Mouse (Mus musculus) left cerebral cortex, postnatal 25 days (tissue): ENCODE measurements around the gene Col28a1. TPM values are rescaled to one million over a fixed set of nuclear protein-coding genes. Genes with fewer than 3 reads are reported as not detected.
A peak's percentile ranks its signal among the peaks of the same experiment; 100 is the strongest.

ENCODE experiments used
- DNase-seq, 2 experiments: peaks; one replicate each; pipeline ENCODE4 v3.0.0; 2022; ENCODE audit warnings: low spot score in 2 of 2, mixed read lengths in 1 of 2
- intact Hi-C: fragments of 180-260 bp; cut with DNase I; formaldehyde crosslinking; loops from one replicate; pipeline ENCODE4 v1.15.1; 2025
- total RNA-seq, 2 experiments: library from RNA; stranded (reverse); gene quantifications; 2 replicates each; pipeline ENCODE4 v1.2.3; 2021

The Col28a1 gene
- total RNA-seq, 2 experiments from 2014 or later, result 0.60 to 0.76 TPM

DNA sequence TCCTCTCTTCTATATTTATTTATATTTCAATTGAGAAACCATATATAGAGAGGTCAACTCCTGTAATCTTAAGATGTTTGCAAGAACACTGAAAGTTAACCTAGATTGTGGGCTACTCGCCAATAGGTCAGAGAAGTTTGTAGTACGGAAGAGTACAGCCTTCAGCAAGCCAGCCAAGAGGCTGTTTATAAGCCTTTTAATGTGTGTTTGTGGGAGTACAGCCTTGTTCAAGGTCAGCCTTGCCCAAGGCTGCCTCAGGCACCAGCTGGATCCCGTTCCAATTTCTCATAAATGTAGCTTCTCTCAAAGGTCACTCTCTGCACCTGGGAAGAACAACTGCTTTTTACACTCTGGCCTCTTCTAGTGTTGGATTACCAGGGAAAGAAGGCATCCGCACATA lies 146.0 kb downstream of the Col28a1 start:
- intact Hi-C loops, result no loop called here
- DNase-seq, result no peak

DNA sequence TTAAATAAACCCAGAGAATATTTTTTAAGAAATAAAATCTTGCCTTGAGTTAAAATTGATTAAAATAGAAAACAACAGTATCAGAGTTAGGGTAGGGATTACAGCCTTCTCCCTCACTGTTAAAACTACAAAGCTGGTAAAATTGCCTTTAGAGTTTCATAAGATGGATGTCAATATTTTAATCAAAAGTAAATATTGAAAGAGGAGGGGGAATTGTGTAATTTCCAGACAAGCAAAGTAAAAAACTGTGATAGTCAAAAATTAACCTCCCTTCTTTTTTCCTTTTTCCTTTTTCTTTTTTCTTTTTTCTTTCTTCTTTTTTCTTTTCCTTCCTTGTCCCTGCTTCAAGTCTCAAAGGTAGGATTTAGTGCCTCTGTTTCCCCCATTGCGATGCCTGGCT lies 146.6 kb downstream of the Col28a1 start:
- intact Hi-C loops, result no loop called here
- no peak for DNase-seq

DNA sequence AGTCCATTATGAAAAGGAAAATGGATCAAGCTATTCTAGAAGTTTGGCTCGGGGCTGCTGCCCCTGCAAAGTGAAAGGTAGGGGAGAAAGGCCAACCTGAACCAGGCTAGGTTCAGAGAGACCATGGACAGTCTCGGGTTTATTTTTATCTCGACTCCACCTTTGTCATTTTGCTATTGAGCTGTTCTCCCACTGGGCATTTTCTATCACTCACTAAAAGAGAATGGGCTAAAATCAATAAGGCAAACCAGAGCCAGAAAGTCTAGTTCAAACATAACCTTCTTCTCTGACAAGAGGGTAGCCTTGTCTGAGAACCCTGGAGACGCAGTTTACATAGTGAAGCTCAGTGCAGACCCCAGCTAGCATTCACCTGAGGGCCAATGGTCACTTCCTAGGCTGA lies 163.7 kb downstream of the Col28a1 start:
- DNase-seq, result no peak
- intact Hi-C loops, result no loop called here

DNA sequence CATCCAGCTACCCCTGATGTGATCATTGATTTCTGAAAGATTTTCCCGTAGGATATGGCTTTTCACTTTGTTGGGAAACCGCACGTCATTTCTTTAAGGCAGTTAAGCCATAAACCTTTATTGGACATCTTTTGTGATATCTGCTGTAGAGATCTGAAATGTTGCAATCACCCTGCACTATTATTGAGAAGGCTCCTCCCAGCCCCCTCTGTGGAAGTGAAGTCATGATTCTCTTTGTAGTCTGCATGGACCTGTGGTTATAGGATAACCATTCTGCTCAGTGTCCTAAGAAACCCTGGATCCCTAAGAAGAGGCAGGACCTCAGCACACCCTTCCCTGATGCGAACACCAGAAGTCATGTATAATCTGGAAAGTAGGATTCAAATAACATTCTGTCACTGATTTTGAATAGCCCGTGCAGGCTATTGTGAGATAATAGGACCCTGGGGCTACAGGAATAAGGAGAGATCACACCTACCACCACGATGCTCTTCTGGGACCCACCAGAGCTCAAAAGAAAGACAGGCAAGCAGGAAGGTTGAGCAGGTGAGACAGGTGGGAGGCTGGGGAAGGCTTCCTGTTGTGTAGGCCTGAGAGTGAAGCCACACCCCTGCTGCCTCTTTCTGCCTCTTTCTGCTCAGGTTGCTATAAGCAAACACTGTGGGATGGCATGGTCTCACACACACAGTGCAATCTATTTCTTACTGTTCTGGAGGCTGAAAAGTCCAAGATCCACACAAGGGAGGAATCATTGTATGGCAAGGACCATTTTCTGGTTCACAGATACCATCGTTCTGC lies 166.9 kb downstream of the Col28a1 start:
- no peak for DNase-seq
- intact Hi-C loops, result no loop called here

DNA sequence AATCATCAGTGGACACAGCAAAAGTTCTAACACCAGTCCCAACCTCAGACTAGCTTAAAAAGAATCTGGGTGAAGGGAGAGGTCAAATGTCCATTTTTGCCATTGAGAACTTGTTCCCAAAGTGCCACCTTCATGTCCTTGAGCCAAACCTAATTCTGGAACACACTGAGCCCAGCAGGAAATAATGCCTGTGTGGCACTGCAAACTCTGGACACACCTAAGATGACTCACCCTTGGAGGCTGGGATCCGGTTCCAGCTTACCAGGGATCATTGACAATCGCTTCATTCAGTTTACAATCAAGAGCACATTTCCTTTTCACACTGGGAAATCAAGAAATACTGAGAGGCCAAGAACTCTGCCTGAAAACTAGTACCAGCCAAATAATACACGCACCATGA lies 168.9 kb downstream of the Col28a1 start:
- intact Hi-C loops, result no loop called here
- DNase-seq, result no peak

DNA sequence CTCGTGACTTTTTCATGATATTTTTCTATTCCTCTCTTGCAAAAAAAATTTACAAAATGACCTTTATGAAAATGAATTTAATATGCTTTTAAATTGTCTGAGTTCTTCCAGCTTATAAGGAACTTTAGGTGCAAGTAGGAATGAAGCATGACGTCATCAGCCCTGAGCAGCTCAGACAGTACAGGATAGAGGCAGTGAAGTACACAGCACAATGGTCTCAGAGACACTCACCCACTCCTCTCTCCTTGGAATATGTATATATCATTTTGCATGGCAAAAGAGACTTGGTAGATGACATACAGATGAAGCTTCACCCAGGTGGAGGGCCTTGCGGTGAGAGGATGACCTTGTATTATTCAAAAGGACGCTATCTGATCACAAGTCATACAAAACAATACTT lies 197.7 kb downstream of the Col28a1 start:
- intact Hi-C loops, result no loop called here
- no peak for DNase-seq

DNA sequence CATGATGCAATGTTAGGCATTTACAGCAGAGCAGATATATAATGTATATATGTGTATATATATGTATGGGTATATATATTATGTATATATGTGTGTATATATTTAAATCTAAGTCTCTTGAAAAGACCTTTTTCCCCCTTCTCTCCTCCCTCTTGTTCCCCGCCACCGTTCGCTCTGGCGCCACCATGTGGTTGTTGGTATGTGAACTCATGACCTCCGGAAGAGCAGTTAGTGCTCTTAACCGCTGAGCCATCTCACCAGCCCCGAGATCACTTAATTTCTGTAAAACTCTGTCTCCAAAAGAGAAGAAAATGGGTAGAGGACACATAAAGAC lies 208.8 kb downstream of the Col28a1 start:
- intact Hi-C loops, result loop anchor here (2.0 kb wide), 1 partner anchor 251 kb away; no protein-coding TSS in a partner anchor
- no peak for DNase-seq

DNA sequence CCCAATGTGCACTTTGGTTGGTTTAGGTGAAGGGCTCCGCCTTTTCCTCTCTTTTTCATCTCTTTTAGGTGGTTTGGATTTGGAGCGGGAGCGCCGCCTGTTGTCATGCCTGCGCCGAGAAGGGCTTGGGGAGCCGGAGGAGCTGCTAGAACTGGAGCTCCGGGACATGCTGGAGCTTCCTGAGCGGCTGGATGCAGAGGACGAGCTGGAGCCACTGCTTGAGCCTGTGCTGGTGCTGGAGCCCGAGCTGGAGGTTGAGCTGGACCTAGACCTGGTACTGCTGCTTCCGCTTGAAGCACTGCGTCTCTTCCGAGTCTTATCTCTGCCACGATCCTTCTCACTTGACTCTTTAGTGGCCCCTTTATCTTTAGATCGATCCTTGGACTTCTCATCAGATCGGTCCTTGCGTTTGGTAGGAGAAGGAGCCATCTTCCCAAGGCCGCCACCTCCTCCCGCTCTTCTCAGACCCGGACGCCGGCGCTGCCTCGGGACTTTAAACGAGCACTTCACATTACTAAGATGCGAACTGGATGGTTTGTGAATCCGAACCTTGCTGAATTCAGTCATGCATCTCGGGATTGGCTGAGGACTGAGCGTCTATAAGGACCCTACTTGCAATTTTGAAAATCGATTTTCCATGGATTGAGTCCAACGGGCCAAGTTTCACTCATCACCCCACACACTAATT lies 209.3 kb downstream of the Col28a1 start:
- peak in 1 of 2 experiments; percentile 11 for DNase-seq
- intact Hi-C loops, result loop anchor here (2.0 kb wide), 1 partner anchor 250 kb away; no protein-coding TSS in a partner anchor

DNA sequence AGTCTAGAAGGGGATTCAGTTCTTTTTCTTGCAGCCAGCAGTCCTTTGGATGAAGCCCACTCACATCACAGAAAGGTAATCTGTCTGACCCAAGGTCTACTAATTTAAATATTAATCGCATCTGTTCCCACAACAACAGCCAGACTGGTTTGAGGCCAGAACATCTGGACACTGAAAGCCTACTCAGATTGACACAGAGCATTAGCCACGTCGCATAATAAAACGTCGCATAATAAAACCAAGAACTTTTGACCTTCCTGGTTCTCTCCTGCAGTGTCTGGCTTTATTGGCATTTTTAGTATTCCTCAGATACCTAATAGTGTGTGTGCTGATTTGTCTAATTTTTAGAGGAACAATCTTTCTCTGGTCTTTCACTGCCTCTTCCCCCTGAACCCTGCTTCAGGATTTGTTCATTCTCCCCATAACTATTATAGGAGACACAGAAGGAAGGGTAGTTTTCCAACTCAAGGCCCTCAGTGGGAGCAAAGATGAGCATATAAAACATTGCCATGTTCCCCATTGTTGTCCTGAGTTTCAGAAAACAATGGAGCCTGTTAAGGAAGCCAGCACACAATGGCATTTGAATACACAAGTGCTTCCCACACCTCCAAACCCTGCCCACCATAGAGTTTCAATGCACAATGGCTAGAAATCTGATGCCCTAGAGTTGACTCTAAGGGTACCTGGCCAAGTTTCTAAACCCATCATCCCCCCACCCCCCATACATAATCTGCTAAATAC lies 221.2 kb downstream of the Col28a1 start:
- intact Hi-C loops, result no loop called here
- DNase-seq, result no peak

DNA sequence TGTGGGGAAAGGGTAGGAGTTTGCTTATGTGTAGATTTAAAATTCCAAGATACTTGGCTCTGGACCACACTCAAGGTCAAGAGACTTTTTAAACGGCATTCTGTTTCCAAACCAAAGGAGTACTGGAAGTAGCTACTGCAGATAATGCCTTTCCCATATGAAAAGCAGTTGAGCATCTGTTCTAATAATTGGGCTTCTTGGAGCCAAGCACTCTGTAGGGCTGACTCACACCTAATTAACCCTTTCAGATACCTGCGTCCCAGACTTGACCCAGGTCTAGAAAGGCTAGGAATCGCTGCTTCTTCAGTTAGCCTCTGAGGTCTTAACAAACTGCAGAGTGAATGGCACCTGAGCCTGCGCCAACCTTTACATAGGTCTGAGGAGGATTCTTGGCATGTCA lies 223.0 kb downstream of the Col28a1 start:
- DNase-seq, result no peak
- intact Hi-C loops, result no loop called here

DNA sequence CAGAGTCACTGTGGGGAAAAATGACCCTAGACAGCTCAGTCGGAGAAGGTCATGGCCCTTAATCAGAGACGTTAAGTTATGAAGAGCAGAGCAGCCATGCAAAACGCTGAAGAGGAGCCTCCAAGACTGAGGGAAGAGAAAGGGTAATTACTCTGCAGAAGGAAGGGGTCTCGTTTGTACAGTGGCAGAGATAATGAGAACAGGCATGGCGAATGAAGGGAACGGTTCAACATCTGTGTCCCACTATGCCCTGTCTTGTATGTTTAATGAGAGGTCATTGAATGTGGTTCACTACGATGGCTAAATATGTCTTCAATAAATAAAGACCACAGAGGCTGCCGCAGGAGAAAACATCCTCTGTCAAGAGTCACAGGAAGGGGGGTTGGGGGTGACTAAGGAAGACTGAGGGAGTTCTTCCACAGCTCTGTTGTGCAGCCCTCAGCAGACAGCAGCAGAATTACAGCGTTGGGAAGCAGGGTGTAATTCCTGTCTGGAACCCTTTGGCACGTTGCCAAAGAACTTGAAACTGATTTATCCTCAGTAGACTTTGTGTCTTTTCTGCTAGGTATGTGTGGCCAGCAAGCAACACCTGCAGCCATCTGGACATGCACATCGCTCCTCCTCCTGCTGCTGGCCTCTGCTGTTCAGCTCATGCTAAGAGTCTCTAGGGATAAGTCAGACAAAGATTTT lies 226.4 kb downstream of the Col28a1 start:
- intact Hi-C loops, result no loop called here
- DNase-seq, result no peak

DNA sequence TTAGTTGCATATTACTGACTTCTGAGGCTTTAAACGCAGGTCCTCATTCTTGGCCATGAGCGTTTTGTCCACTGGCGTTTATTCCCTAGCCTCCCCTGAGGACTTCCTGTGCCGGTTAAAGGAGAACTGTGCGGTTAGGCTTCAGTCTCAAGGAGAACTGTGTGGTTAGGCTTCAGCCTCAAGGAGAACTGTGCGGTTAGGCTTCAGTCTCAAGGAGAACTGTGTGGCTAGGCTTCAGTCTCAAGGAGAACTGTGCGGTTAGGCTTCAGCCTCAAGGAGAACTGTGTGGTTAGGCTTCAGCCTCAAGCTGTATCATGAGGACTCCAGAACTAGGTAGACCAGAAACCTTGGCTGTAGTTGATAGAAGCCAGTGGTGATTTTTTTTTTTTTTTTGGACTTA lies 229.7 kb downstream of the Col28a1 start:
- DNase-seq, result no peak
- intact Hi-C loops, result no loop called here

DNA sequence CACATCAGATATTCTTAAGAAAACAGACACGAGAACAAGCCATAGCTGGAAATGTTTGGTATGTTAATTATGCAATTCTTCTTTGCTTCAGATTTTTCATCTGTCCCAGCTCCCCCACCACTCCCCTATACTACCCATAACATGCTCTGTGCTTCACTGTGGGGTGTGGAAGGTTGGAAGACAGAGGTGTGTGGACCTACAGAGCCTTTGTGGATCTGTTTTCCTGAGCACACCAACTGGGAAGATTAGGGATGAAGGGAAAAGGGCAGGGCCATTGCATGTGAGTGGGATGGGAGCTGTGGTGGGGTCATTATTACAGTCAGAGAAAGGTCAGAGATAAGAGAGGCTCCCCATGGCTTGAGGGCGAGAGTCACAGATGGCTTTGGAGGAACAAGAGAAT lies 240.2 kb downstream of the Col28a1 start:
- DNase-seq, result no peak
- intact Hi-C loops, result no loop called here

DNA sequence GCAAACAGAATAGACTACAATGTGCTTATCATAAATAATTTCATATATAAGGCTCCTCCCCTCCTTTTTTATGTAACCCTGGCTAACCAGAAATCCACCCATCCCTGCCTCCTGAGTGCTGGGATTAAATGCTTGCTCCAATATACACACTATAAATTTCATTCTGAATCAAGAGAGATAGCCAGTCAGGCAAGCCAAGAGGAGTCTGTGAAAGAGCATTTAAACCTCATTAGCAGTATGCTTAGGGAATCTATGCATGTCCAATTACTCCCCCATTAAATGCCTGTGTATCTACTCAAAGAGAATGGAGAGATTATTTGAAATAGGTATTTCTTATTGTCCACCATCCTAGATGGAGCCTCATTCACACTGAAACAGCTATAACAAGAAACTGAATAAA lies 240.6 kb downstream of the Col28a1 start:
- intact Hi-C loops, result no loop called here
- DNase-seq, result no peak

Other genes starting within 250 kb of the Col28a1 start
- gene Mios, start 16.6 kb upstream of the Col28a1 start, total RNA-seq, result 10 to 100 TPM; 22.2 to 22.8 TPM
- 10 to 100 TPM; 15.4 to 16.2 TPM for gene Rpa3, start 66.6 kb upstream of the Col28a1 start, total RNA-seq
- gene Umad1, start 66.7 kb upstream of the Col28a1 start, total RNA-seq, result 10 to 100 TPM; 37.3 to 41.1 TPM
- 1 to 10 TPM; 5.7 to 6.1 TPM for gene Gm45062, start 66.8 kb upstream of the Col28a1 start, total RNA-seq